Mouse (Mus musculus) layer of hippocampus, adult 2 months (tissue): ENCODE results near the gene Gpc6. TPM values are rescaled to one million over a fixed set of nuclear protein-coding genes. Genes with fewer than 3 reads are reported as not detected.
A peak's percentile ranks its signal among the peaks of the same experiment; 100 is the strongest.
"Not testable (repeated sequence)": the region's sequence is repeated elsewhere in the genome, so short reads cannot be mapped to it uniquely, and the experiment has no call there.

Source experiments
- DNase-seq, 2 experiments: peaks; one replicate each; pipeline ENCODE4 v3.0.0; 2022; ENCODE audit warnings: low spot score in 2 of 2
- H3K27ac ChIP-seq: fragments of 200-600 bp; 2 replicates; pipeline ENCODE4 v1.8.1; 2022
- H3K4me3 ChIP-seq: fragments of 200-600 bp; 2 replicates; pipeline ENCODE4 v1.8.1; 2022; ENCODE audit warnings: mild to moderate bottlenecking
- CTCF ChIP-seq: fragments of 200-600 bp; conservative IDR thresholded peaks from 2 replicates; pipeline ENCODE4 v1.8.1; 2022; ENCODE audit warnings: antibody characterized with exemption, mild to moderate bottlenecking, moderate library complexity
- total RNA-seq, 2 experiments: library from RNA; stranded (reverse); gene quantifications; 2 replicates each; pipeline ENCODE4 v1.2.3; 2021

Gene Gpc6
- total RNA-seq, 2 experiments from 2014 or later, result 10.5 to 10.6 TPM

DNA sequence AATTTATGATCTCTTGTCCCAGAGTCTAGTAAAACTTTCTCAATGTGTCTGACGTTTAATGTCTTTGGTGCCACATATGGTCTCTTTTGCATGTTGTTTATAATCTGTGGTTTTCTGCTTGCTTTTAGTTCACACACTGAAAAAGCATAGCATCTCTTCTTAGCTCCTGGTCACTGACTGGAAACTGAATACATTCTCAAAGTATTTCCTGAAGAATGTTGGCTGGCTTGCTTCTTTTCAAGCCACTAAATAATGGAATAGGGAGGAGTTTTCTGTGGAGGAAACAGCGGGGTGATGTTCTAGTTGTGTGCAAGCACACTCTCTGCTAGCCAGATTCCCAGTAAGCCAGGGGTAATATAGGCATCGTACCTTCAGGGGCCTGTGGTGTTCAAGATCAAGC, 502.7 kb downstream of the Gpc6 start:
- no peak for TF ChIP-seq CTCF
- H3K27ac ChIP-seq, result no peak overlapping the region
- no peak overlapping the region for H3K4me3 ChIP-seq
- DNase-seq, result no peak

DNA sequence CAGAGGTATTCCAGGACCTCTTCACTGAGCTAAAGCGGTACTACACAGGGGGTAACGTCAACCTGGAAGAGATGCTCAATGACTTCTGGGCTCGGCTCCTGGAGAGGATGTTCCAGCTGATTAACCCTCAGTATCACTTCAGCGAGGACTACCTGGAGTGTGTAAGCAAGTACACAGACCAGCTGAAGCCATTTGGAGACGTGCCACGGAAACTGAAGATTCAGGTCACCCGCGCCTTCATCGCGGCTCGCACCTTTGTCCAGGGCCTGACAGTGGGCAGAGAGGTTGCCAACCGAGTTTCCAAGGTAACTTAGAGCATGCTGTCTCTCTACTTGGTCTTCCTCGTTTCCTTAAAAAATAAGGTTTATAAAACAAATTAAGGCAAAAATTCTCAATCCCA, 510.6 kb downstream of the Gpc6 start:
- H3K27ac ChIP-seq, result no peak overlapping the region
- H3K4me3 ChIP-seq, result no peak overlapping the region
- TF ChIP-seq CTCF, result no peak
- no peak for DNase-seq

DNA sequence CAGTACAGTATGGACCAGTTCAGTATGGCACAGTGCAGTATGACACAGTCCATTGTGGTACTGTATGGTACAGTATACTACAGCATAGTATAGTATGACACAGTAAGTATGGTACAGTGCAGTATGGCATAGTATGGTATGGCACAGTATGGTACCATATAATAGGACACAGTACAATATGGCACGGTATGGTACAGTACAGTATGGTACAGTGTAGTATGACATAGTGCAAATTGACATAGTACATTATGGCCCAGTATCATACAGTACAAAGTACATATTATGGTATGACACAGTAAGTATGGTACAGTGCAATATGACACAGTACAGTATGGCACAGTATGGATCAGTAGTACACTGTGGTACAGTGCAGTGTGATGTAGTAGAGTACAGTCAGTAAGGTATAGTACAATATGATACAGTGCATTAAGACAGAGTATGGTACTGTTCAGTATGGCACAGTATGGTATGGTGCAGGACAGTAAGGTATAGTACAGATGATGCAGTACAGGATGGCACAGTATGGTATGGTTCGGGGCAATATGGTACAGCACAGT, 521.6 kb downstream of the Gpc6 start:
- DNase-seq, H3K4me3 ChIP-seq, H3K27ac ChIP-seq: not testable (repeated sequence)

DNA sequence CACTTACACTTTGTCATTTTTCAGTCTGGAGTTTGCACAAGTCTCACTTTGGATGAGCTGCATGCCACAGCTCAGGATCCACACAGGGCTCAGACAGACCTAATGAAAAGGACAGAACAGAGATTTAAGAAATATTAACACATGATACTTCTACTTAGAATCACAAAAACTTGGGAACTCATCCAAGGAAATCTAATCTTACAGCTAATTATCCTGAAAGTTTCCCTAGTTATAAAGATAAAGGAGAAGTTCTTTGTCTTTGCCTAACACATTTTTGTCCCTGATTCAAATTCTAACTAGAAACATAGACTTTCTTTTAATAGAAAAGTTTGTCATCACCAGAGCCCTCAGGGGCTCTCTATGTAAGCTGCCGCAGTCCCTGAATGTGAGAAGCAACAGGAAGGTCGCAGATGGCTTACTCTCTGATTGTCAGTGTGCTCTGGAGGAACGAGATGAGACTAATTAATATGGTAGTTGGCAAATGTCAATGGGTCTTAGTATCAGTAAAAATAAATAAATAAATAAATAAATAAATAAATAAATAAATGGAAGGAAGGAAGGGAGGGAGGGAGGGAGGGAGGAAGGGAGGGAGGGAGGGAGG, 526.4 kb downstream of the Gpc6 start:
- TF ChIP-seq CTCF, result no peak
- Histone ChIP-seq H3K27ac (no peak overlapping the region), H3K4me3 (no peak overlapping the region)
- no peak for DNase-seq

DNA sequence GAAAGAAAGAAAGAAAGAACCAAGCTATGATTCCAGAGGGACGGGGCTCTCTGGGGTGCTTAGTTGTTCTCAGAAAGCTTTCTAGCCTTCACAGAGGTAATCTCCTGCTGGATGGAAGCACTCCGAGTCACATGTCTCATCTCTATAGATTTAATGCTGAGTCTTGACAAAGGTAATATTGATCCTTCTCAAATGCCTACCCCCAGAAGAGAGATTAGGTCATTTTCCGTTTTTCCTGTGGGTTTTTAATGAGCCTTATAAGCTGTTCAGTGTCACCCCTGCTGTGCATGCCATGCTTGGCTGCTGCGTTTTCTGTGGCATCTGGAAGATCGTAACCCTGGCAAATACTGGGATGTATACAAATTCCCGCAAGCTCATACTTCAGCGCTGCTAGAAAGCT, 527.0 kb downstream of the Gpc6 start:
- Histone ChIP-seq H3K4me3 (no peak overlapping the region), H3K27ac (no peak overlapping the region)
- no peak for DNase-seq
- no peak for TF ChIP-seq CTCF

DNA sequence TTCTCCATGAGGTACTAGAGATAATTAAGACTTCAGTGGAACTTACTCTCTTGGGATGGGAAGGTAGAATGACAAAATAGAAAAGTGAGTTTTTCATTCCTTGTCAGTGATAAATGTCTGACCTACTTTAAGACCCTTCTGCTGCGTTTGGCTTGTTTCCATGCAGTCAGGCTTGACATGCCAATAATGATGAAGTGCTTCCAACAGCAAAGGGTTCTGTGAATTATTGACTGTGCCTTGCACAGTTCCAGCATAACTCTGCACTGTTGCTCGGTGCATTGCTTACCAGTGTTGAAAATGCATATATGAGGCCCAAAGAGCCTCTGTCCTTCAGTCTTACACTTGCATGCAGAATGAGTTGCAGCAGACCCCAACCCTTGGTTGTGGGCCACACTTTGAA, 548.3 kb downstream of the Gpc6 start:
- Histone ChIP-seq H3K27ac (no peak overlapping the region), H3K4me3 (no peak overlapping the region)
- no peak for TF ChIP-seq CTCF
- no peak for DNase-seq

DNA sequence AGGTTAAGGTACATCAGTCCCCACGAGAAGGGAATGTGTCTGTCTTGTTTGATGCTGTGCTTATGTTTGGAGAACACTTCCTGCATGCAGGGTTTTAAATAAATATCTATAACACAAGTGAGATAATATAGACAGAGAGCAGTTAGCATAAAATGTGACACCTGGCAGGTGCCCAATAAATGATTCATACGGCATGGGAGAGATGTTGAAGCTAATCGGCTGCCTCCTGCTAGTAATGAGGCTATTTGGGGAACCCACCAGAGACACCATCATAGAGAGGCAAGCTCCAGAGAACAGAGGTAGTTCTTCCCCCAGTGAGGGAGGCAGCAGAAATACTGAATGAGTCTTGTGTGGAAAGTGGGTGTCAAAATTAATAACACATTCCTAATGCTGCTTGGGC, 553.8 kb downstream of the Gpc6 start:
- DNase-seq, result no peak
- no peak for TF ChIP-seq CTCF
- Histone ChIP-seq H3K4me3 (no peak overlapping the region), H3K27ac (no peak overlapping the region)

DNA sequence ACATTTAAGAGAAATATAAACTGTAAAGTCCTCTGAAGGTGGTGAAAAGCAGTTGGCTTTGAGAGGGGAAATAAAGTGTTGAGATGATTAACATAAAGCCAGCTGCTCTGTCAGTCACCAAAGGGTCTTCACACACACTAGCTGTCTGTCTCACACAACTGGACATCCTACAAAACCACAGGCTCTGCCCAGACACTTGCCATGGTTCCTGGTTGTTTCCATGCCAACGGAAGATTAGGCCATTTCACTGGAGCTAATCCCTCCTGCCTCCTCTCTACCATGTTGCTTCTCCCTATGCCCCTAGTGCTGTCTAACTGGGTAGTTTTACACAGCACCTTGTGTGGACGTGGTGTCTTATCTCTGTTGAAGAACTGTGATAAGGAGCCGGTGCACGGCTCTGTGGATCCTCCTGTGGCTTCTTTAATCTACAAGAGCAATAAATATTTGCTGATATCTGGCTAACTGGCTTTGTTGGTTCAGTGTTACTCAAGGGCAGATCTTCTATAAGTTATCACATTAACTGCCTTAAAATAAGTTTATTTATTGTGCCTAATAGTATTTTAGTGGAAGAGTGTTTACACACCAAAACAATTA, 562.1 kb downstream of the Gpc6 start:
- TF ChIP-seq CTCF, result no peak
- DNase-seq, result no peak
- Histone ChIP-seq H3K27ac (no peak overlapping the region), H3K4me3 (no peak overlapping the region)

DNA sequence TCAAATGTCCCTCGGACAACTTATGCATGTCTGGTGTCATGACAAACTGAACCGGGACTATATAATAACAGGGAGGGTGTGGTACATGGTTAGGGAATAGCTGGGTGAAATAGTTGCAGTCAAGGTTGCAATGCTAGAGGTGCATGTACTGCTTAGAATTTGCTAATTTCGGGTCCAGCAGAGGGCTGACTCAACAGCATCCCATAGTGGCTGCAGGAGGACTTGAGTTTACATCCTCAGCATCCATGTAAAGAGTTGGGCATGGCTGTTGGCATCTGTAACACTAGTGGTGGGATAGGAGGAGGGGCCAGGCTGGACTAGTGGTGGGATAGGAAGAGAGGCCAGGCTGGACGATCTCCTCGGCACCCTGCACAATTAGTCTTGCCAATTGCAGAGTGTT, 565.4 kb downstream of the Gpc6 start:
- peak; percentile 47 for TF ChIP-seq CTCF
- no peak overlapping the region for H3K4me3 ChIP-seq
- DNase-seq, result no peak
- no peak overlapping the region for H3K27ac ChIP-seq

DNA sequence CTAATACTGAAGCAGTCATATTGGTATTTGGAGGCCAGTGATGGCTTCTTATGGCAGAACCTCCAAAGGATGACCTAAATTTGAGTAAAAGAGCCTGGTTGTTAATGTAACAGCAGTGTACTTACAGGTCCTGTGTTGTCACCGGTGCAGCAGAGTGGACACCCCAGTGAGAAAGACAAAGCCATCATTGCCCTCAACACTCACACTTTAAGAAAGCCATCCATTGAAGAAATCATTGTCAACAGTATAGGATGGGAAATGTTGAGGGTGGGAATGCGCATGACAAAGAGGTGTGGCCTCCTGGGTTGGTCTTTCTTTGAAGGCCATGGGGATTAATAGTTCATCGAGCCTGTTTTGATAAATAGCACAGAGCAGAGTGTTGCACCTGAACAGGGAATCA, 570.0 kb downstream of the Gpc6 start:
- Histone ChIP-seq H3K4me3 (no peak overlapping the region), H3K27ac (no peak overlapping the region)
- TF ChIP-seq CTCF, result no peak
- DNase-seq, result no peak

DNA sequence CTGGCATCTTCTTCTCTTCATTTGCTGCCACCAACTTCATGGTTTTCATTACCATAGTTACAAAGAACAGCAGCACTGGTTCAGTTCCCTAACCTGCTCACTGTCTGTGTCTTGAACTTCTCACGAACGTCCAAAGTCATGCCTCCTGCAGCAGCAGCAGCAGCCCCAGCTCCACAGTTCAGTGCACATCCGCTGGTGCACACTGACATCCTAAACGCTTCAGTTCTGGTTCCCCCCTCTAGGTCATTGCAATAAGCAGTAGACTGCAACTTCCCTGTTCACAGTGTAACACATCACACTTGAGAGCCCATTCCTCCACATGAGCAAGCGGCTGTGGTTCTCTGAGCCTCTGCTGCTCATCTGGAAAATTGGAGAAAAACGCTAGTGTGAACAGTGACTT, 573.7 kb downstream of the Gpc6 start:
- DNase-seq, result no peak
- Histone ChIP-seq H3K27ac (no peak overlapping the region), H3K4me3 (no peak overlapping the region)
- no peak for TF ChIP-seq CTCF

DNA sequence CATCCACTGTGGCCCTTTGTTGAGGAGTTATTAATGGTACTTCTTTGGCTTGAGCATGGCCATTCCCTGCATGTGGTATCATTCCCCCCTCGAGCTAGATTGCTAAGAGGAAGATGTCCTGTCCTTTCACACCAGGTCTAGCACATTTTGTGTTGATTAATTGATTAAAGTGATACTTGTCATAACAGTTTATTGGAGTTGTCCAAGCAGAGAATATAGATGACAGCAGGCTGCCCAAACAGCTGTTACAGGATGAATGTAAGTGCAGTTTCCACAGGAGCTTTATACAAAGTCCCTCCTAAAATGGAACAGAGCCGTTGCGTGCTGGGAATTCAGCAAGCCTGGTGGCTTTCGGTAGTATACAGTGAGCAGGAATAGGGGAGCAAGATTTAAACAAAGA, 574.2 kb downstream of the Gpc6 start:
- DNase-seq, result no peak
- Histone ChIP-seq H3K4me3 (no peak overlapping the region), H3K27ac (no peak overlapping the region)
- TF ChIP-seq CTCF, result no peak

DNA sequence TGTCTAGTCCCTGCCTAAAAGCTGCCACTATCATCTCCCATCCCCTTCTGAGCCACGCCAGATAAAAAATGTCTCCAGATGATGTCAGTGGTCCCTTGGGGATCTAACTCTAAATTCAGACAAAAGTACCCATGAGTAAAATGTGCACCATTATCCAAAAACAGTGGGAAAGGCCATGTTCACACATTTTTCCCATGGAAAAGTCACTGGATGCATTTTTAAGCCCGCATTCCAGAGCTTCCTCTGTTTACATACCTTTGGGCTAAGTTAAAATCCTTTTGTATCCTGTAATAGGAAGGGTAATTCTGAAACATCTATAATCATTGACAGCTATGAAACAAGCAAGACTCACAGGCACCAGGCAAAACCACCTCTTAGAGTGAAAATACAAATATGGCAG, 589.7 kb downstream of the Gpc6 start:
- Histone ChIP-seq H3K4me3 (no peak overlapping the region), H3K27ac (no peak overlapping the region)
- DNase-seq, result no peak
- no peak for TF ChIP-seq CTCF

DNA sequence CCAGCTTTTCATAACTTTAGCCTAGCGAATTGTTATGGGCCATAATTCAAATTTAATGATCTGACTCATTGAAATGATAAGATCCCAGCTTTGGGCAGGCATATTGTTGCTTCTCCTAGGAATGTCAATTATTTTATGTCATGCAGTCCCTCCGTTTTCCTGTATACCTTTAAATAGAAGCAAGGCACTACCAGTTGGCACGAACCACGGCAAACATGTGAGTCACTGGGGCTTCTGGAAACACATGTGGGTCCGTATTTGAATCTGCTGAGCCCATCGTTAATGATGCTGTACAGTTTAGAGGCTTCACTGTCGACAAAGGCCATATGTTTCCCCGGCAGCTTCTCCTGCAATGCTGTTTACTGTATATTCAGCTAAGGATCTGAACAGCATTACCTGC, 594.5 kb downstream of the Gpc6 start:
- TF ChIP-seq CTCF, result no peak
- DNase-seq, result peak in 1 of 2 experiments; percentile 45
- Histone ChIP-seq H3K4me3 (no peak overlapping the region), H3K27ac (no peak overlapping the region)
